Mouse (Mus musculus) heart, postnatal 0 days (tissue): ENCODE results near the gene Col7a1. TPM values are rescaled to one million over a fixed set of nuclear protein-coding genes. Genes with fewer than 3 reads are reported as not detected.
A peak's percentile ranks its signal among the peaks of the same experiment; 100 is the strongest.

Experiments used
- ATAC-seq: fragments of 200-750 bp; cut with Nextera tagmentation; 2 replicates; pipeline ENCODE4 v1.8.0; 2017; ENCODE audit warnings: low read depth, moderate number of reproducible peaks, moderate library complexity; ENCODE audit not compliant: insufficient read depth
- DNase-seq: peaks from one replicate; pipeline ENCODE4 v3.0.0-alpha.2; 2016; ENCODE audit warnings: low spot score
- H3K27ac ChIP-seq: fragments of 300-500 bp; sonication (generic); 2 replicates; pipeline ENCODE4 v1.5.1; 2014; ENCODE audit warnings: low read depth, mild to moderate bottlenecking
- H3K27me3 ChIP-seq: fragments of 300-500 bp; sonication (generic); 2 replicates; pipeline ENCODE4 v1.6.1; 2014; ENCODE audit warnings: low read length, mixed read lengths; ENCODE audit not compliant: control insufficient read depth, insufficient read depth
- H3K36me3 ChIP-seq: fragments of 300-500 bp; sonication (generic); replicated peaks from 2 replicates; pipeline ENCODE4 v1.6.1; 2014; ENCODE audit warnings: low read length, mixed read lengths; ENCODE audit not compliant: control insufficient read depth, insufficient read depth
- H3K4me1 ChIP-seq: fragments of 300-500 bp; sonication (generic); 2 replicates; pipeline ENCODE4 v1.6.1; 2014; ENCODE audit warnings: antibody characterized with exemption; ENCODE audit not compliant: control insufficient read depth, insufficient read depth
- H3K4me2 ChIP-seq: fragments of 300-500 bp; sonication (generic); 2 replicates; pipeline ENCODE4 v1.6.1; 2014; ENCODE audit warnings: low read depth, mild to moderate bottlenecking, low read length, moderate library complexity
- H3K4me3 ChIP-seq: fragments of 300-500 bp; sonication (generic); 2 replicates; pipeline ENCODE4 v1.5.1; 2014; ENCODE audit warnings: low read depth, low read length
- H3K9ac ChIP-seq: fragments of 300-500 bp; sonication (generic); replicated peaks from 2 replicates; pipeline ENCODE4 v1.6.1; 2014; ENCODE audit warnings: low read depth, low read length, mixed read lengths
- H3K9me3 ChIP-seq: fragments of 300-500 bp; sonication (generic); replicated peaks from 2 replicates; pipeline ENCODE4 v1.6.1; 2016; ENCODE audit warnings: low read length; ENCODE audit not compliant: control insufficient read depth
- CTCF ChIP-seq: IDR thresholded peaks from 2 replicates; pipeline ENCODE4 v1.5.1; 2016; ENCODE audit warnings: antibody characterized with exemption, control low read depth, low read depth
- EP300 ChIP-seq: IDR thresholded peaks from 2 replicates; pipeline ENCODE4 v1.6.1; 2016; ENCODE audit warnings: antibody characterized with exemption, low read depth
- WGBS: fragments of 180-500 bp; shearing (Covaris S2); extraction: QIAGEN DNeasy Blood & Tissue Kit; methylation state at CpG from one replicate; pipeline ENCODE4 v1.1.7; 2014; 5-methylcytosine and 5-hydroxymethylcytosine counted together
- polyA plus RNA-seq: library from polyadenylated mRNA; unstranded; fragments of >200 nt; fragmentation: Nextera tagmentation; extraction: Ambion mirVana; gene quantifications from 2 replicates; pipeline ENCODE4 v1.2.1, GENCODE M21; 2015
- total RNA-seq: library from RNA; depleted of rRNA; stranded (reverse); fragments of >200 nt; gene quantifications from 2 replicates; pipeline ENCODE4 v1.2.3, GENCODE M21; 2014; ENCODE audit warnings: low replicate concordance

Gene Col7a1
- total and polyA plus RNA-seq, 2 experiments from 2014 or later, result 0.57 to 1.3 TPM

- H3K9me3 ChIP-seq, result no peaks in the 10 kb centered on the region
- no peaks in the 10 kb centered on the region for H3K36me3 ChIP-seq
- no peak for TF ChIP-seq EP300
- no peak for TF ChIP-seq CTCF
- H3K27ac ChIP-seq, result no peak overlapping the region
- H3K9ac ChIP-seq, result no peak overlapping the region
- no peak for DNase-seq
- 0 out of 2 replicates have a peak, but pooled peaks cover 15% of the 10 kb centered on the region for H3K27me3 ChIP-seq
- WGBS, result 81% methylated on average over 3 of the region's 3 CpGs
- no peaks in the 10 kb centered on the region for H3K4me1 ChIP-seq
- no peak overlapping the region for H3K4me2 ChIP-seq
- no peak for ATAC-seq
- H3K4me3 ChIP-seq, result no peak overlapping the region
These were observed 25.0 kb upstream of the Col7a1 start for GRCm38 (mm10) chr9:108928424-108928823.

- peaks cover 30% of the 10 kb centered on the region for H3K36me3 ChIP-seq
- H3K27me3 ChIP-seq, result no peaks in the 10 kb centered on the region
- TF ChIP-seq CTCF (no peak), EP300 (no peak)
- H3K9ac ChIP-seq, result no peak overlapping the region
- H3K4me1 ChIP-seq, result 0 out of 2 replicates have a peak, but pooled peaks cover 4% of the 10 kb centered on the region
- no peaks in the 10 kb centered on the region for H3K9me3 ChIP-seq
- DNase-seq, result no peak
- WGBS, result 16% methylated on average over 3 of the region's 3 CpGs
- no peak overlapping the region for H3K27ac ChIP-seq
- no peak overlapping the region for H3K4me2 ChIP-seq
- peak overlapping the region; percentile 88; the same call in 1 of the 2 replicates for H3K4me3 ChIP-seq
- ATAC-seq, result no peak
These were observed 17.4 kb upstream of the Col7a1 start for GRCm38 (mm10) chr9:108935991-108936390.

GRCm38 (mm10) chr9:108936418-108937364 is 16.7 kb upstream of the Col7a1 start, which contains the start of gene Uqcrc1:
Gene Uqcrc1 (plus strand): TSS chr9:108936633.
- ATAC-seq (peak; percentile 86), DNase-seq (peak; percentile 97)
- peak within 1 kb of the TSS; percentile 88 for H3K27ac ChIP-seq
- H3K9me3 ChIP-seq, result no peaks in the 10 kb centered on the region
- H3K4me3 ChIP-seq, result peak within 1 kb of the TSS; percentile 88
- peak within 1 kb of the TSS; percentile 62 for H3K4me2 ChIP-seq
- H3K4me1 ChIP-seq, result 0 out of 2 replicates have a peak, but pooled peaks cover 4% of the 10 kb centered on the region
- TF ChIP-seq EP300 (peak; percentile 72), CTCF (peak; percentile 90)
- H3K9ac ChIP-seq, result peak within 1 kb of the TSS; percentile 91
- WGBS, result under 1% methylated on average over 57 of the region's 58 CpGs
- H3K27me3 ChIP-seq, result no peaks in the 10 kb centered on the region
- H3K36me3 ChIP-seq, result peaks cover 37% of the 10 kb centered on the region

GRCm38 (mm10) chr9:108945111-108945510 is 8.3 kb upstream of the Col7a1 start:
- Histone ChIP-seq H3K27ac (no peak overlapping the region), H3K36me3 (peaks cover 93% of the 10 kb centered on the region), H3K4me3 (no peak overlapping the region), H3K9ac (no peak overlapping the region), H3K4me2 (no peak overlapping the region), H3K27me3 (no peaks in the 10 kb centered on the region), H3K4me1 (peaks cover 13% of the 10 kb centered on the region; the same call in 1 of the 2 replicates), H3K9me3 (no peaks in the 10 kb centered on the region)
- ATAC-seq (no peak), DNase-seq (no peak)
- no peak for TF ChIP-seq EP300
- TF ChIP-seq CTCF, result no peak
- 82% methylated on average over 9 of the region's 9 CpGs for WGBS

- Histone ChIP-seq H3K9ac (no peak overlapping the region), H3K27me3 (no peaks in the 10 kb centered on the region), H3K4me3 (no peak overlapping the region), H3K4me2 (no peak overlapping the region), H3K27ac (no peak overlapping the region), H3K36me3 (peaks cover 91% of the 10 kb centered on the region), H3K4me1 (peaks cover 13% of the 10 kb centered on the region; the same call in 1 of the 2 replicates), H3K9me3 (no peaks in the 10 kb centered on the region)
- DNase-seq (no peak), ATAC-seq (no peak)
- TF ChIP-seq EP300, result no peak
- TF ChIP-seq CTCF, result no peak
- WGBS, result 84% methylated on average over 5 of the region's 5 CpGs
These were observed 7.8 kb upstream of the Col7a1 start for GRCm38 (mm10) chr9:108945608-108946007.
